Mouse (Mus musculus): ENCODE measurements around the gene Gen1.

The Gen1 gene

DNA sequence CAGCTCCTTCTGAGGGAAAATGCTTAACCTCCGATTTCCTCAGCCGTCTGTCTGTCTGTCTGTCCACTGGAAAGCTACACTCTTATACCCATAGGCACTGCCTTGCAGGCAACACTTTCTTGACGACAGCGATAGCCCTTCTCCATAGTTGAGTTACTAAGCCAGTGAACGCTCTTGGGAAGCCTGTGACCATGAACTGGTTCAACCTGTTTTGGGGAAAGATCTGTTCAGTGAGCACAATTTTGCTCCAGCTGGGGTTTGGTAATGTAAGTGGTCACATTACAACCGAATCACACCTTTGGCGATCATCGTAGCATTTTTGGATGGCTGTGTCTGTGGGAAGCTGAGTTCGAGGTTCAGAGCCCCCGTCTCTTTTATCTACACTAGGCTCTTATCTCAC lies 42.5 kb downstream of the Gen1 start:
- DNase-seq (ENCODE audit: low spot score), result no peak

DNA sequence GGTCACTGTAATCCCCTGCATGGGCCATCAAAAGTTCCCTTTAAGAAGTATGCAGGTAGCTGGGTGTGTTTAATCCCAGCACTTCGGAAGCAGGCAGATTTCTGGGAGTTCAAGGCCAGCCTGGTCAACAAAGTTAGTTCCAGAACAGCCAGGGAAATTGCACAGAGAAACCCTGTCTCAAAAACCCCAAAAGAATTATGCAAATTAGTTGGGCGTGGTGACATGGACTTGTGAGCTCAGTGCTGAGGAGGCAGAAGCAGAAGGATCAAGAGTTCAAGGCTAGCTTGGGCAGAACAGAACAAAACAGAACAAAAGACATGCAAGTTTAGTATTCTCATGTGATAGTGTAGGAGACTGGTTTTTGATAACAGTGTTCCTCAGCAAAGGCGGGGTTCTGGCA lies 43.0 kb downstream of the Gen1 start:
- DNase-seq (ENCODE audit: low spot score), result no peak

DNA sequence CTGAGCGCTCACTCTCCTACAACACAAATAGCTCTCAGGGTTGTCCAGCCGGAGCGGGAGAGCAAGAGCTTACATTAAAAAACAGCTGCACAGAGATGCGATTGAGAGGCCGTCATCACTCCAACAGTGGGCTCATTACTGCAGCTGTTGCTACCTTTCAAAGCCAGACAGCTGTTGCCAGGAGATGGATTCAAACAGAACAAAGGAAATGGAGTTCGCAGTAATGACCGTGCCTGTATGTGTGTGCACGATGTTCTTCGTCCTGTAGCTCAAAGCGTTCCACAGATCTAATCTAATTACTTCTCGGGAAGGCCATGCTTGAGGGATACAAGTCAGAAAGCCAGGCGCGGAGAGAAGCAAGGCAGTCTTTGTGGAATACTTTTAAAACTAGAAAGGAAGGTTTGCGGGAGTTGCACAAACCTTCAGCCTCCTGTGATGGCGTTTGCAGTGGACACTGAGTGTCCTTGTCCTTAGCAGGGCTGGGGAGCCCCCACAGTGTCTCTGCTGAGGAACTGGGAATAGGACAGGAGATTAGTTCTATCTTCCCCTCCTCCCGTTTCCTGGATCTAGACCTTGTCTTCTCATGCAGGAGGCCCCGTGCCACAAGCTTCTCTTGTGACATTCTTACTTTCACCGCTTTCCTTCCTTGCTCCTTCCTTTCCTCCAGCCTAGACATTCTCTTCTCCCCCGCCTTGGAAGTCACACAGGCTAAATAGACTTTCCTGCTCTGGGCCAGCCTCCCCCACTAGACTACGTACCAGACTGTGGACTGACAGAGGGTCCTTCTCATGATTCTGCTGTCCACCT lies 43.9 kb downstream of the Gen1 start:
- DNase-seq (ENCODE audit: low spot score), result no peak

DNA sequence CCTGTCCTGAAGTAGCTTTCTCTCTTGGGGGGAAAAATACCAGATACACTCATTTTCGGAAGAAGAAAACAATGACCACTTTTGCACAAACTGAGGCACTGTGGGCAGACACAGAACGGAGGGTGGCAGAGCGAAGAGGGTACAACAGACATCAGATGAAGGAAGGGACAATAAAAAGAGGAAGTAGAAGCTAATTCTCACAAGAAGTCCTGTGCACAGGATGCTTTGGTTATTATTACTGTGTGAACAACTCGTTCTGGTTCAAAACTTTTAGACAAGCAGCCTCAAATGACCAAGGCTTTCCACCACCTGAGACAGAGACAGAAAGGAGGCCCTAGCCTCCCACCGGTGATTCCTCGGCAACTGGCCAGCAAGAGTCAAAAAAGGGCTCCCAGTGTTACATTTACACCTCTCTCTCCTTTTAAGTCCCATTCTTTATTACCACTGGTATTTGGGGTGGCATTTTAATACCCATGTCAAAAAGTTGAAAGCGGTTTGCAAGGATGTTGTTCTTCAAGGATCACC lies 47.8 kb downstream of the Gen1 start:
- DNase-seq (ENCODE audit: low spot score), result no peak

DNA sequence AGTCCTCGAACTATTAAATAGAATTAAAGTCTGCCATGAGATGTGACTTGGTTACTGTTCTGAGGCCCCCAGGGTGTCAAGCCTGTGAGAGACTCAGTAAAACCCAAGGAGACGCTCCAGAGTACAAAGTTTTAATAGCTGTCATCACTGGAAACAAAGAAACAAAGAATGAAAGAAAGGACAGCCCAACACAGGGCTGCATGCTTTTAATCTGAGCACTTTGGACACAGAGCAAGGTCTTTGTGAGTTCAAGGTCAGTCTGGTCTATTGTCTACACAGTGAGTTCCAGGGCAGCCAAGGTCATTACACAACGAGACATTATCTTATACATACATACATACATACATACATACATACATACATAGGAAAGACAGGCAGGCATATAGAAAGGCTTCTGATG lies 49.1 kb downstream of the Gen1 start:
- no peak for DNase-seq (ENCODE audit: low spot score)

DNA sequence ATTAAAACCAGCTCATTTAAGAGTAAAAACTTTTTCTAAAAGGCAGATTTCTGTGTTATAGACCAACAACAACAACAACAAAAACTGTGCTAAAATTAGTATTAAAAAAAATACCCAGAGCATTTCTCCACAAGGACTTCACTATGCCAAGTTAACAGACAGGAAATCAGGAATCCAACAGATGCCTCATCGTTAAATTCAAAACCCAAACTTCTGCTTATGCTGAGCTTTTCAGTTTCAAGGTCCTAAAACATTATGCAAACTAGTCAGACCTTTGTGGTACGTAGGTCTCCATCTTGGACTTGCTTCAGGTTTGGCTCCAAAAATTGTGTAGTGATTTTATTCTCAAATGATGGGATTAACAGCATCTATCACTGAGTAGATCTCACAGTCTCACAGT lies 50.0 kb downstream of the Gen1 start:
- no peak for DNase-seq (ENCODE audit: low spot score)

DNA sequence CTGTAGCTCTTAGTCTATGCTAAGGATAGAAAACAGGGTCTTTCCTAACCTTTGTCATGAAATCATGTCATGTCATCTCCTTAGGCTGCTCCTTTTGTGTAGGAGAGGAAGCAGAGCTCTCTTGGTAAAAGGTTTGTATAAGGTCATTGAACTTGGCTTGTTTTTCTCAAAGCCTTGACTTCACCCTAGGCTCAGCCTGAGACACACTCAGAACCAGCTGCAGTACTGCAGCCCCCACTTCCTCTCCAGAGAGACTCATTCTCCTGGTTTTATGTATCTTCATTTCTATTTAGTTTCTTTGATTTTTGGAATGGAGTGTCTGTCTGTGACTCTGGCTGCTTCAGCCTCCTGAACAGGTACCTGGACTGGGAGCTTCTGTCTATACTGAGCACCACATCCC lies 50.8 kb downstream of the Gen1 start:
- DNase-seq (ENCODE audit: low spot score), result no peak

DNA sequence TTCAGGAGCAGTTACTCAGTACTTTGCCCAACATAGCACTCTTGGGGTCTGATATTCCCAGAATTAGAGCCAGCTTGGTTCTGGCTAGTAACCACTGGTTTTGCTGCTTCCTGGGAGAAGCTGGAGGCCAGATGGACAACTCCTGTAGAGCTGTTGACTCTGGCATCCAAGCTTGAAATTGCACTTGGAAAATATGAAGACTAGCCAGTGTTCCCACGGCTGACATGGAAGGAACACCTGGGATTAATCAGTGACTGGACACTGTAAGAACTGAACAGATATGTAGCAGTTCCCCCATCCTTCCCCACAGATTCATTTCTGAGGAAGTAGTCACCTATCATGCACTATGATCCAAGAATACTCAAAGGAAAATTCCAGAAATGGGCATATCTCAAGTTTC lies 52.7 kb downstream of the Gen1 start:
- no peak for DNase-seq (ENCODE audit: low spot score)

DNA sequence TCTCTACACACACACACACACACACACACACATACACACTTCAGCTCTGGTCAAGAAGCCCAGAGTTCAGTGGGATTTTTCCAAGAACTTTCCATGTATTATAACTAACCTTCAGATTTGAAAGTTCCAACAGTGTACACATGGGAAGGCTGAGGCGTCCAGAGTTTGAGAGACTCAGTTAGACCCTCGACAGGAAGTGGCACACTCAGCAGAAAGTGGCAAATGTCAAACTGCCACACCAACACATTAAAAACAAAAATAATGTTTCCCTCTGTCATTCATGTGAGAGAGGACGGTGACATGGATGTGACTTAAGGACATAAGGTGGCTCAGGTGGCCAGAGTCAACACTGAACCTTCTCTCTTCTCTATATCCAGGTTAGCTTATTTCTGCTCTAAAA lies 55.2 kb downstream of the Gen1 start:
- DNase-seq (ENCODE audit: low spot score), result no peak

DNA sequence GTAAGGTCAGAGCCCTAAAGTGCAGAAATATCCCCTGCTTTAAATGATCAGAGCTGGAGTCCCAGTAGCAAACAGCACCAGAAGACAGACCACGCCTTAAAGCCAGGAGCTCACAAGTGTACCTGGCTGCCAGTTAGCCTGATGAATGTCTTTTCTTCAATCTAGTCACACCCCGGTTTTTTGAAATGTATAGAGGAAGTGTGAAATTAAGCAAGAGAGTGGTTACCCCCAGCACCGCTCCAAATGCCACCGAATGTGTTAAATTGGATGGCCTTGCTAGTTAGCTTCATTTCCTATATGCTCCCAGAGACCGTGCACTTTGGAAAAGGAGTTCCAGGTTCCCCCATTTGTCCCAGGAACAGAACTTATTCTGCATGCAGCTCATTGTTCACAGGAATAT lies 56.0 kb downstream of the Gen1 start:
- no peak for DNase-seq (ENCODE audit: low spot score)

DNA sequence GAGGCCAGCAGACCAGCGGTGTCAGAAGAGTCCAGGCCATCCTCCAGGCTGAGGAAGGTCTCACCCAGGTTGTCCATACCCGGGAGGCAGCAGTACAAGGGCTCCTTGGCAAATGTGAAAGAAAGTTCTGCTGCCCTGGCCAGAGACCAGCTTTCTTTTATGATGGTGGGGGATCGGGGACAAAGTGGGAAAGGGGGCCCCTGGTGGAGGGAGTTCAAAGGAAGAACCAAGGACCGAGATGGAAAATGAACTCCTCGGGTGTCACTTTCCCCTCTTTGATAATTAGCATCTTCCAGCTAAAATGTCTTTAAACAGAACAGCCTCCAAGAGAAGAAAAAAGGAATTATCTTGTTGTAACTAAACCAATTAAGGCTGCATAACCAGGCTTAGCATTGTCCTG lies 56.7 kb downstream of the Gen1 start, which contains the start of gene Msgn1:
Gene Msgn1 (minus strand): TSS at position 101 of the 400 bp plus-strand sequence.
- DNase-seq (ENCODE audit: low spot score), result no peak

DNA sequence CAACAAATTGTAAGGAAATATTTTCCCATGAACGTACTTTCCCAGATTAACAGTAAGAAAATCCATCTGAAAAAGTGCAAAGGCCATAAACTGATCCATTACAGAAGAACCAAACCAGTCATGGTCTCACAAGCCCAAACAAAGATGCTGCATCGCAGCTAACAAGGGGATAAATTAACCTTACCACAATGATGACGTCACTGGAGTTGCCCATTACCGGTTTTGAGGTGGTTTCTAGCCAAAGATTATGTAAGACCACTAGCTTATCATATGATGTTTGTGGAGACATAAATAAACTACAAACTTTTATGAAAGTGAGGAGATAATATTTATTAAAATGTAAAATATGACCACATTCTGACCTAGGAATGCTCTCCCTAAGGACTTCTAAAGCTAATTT lies 59.3 kb downstream of the Gen1 start:
- DNase-seq (ENCODE audit: low spot score), result no peak

DNA sequence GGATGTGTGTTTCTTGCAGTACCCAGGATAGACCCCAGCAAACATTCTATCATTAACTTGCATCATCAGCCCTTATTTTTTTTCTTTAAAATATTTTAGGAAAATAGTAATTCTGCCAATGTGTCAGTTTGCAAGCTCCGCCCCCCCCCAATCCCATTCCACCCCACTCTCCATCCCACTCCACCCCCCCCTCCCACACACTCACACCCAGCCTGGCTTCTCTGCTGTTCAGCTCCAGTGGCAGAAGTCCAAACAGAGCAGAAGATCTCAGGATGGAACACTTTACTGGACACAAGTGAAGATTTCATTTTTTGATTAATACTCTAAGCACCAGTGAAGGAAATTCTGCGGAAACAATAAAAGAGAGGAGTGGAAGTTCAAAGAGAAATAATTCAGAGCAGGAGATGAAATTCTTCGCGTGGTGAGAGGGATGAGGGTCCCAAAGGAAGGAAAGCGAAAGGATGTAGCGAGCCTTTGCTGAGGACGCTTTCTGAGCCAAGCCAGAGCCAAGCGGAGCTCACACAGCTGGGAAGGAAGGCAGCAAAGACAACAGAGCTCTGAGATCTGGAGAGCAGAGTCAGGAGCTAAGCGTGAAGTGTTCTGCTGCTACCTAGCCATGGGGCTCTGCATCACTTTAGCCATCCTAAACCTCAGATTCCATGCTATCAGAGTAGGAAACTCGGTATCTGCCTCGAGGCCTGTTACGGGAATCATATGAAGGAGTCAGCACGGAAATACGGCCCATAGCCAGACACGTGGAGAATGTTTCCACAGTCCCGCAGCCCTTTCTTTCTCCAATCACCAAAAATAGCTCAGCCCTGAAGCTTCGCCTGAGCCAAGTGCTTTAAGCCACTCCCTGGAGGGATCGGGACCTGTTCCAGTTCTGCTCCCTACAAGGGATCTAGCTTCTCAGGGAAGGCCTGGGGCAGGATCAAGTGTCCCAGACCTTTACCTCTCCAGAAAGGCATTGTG lies 61.6 kb downstream of the Gen1 start:
- DNase-seq (ENCODE audit: low spot score), result no peak

DNA sequence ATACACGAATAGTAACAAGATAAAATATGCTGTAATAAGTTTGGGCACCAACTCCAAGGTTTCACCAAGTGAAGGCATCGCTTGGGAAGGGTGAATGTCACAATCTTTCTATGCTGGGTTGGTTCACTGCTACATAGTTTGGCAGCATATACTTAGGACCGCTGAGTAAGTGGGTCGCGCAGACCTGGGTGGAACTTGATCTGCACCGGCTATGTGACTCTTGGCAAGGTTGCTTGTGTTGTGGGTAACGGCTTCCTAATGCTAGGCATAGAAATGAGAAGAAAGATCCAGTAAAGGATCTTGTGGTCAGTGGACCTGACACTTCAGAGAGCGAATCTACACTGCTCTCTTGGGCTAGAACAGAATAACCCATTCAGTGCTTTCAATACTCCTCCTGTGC lies 63.1 kb downstream of the Gen1 start:
- DNase-seq (ENCODE audit: low spot score), result no peak

DNA sequence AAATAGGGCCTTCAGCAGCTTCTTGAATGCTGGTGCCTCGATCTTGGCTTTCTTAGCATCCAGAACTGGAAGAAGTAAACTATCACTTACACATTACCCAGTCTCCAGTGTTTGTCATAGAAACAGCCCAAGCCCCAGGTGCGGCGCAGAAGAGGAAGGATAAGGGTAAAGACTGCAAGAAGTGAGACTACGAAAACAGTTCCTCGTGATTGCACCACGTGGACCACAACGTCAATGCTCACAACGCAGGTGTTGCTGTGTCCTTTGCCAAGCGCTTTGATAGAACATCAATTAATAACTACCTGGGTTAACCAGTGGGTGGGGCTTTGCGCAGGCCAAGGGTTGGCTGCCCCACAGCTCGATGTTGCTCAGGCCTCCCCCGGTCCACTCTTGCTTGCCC lies 64.9 kb downstream of the Gen1 start:
- DNase-seq (ENCODE audit: low spot score), result no peak

DNA sequence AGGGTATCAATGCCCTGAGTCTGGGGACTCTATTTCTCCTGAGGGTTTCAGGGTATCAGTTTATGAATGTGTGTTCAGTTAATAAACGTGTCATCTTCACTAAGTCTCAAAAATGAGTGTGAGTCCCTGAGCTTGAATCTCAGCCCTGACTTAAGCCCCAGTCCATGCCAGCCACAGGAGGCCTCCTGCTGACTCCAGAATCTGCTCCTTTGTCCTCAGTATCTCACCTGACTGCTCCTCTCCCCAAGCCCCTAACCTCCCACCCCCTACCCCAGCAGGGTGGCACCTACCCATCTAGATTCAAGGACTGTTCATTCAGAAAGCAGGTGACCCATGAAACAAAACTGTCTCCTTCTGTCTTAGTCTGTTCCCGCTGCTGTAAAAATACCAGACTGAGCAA lies 67.0 kb downstream of the Gen1 start:
- no peak for DNase-seq (ENCODE audit: low spot score)

DNA sequence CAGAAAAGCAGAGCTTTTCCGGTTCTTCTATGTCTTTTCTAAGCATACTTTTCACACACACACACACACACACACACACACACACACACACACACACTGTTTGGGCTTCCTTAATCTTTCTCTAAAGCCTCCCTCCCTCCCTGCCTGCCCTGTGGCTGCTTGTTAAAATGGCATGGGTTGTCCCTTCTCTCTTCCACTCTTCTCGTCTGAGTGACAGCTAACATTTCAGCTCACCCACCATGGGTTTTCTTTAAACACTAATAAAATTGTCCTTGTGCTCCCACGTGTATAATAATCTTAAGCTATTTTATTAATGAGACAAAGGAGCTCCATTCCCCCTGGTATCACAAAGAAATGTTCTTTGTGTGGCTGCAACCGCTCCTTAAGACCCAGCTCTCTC lies 67.6 kb downstream of the Gen1 start:
- DNase-seq (ENCODE audit: low spot score), result no peak

DNA sequence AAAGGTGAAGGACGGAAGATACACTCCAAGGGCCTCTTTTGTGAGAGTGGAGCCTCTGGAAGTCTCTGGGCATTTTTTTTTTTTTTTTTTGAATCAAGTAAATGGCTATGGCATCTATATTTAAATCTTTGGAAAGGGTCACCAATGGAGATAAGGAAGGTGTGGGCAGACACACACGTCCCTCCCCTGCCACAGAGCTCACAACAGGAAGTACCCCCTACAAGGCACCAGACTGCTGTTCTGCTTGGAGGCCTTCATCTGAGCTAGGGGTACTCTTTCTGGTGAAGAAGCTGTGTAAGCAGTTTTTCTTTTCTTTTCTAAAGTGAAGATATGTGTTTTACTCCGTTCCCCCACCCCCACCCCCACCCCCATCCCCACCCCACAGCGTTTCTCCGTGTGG lies 68.8 kb downstream of the Gen1 start:
- DNase-seq (ENCODE audit: low spot score), result no peak

DNA sequence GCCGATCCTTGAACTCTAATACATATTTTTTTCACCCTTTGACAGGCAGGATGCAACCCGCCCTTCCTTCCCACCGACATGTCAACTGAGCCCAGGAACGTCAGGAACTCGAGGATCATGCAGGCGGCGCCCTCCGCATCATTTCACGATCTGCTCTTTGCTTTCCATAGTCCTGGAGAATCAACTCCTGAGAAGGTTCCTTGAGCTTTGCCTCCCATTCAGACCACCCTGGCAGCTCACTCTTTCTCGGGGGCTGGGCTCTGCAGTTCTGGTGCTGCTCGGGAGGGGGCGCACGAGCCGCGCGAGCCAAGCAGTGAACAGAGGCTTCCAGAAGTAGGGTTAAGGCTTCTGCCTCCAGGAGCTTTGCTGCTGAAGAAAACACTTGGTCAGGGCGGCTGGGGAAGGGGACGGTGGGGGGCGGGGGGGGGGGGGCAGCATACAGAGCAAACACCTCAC lies 69.4 kb downstream of the Gen1 start:
- DNase-seq (ENCODE audit: low spot score), result no peak

DNA sequence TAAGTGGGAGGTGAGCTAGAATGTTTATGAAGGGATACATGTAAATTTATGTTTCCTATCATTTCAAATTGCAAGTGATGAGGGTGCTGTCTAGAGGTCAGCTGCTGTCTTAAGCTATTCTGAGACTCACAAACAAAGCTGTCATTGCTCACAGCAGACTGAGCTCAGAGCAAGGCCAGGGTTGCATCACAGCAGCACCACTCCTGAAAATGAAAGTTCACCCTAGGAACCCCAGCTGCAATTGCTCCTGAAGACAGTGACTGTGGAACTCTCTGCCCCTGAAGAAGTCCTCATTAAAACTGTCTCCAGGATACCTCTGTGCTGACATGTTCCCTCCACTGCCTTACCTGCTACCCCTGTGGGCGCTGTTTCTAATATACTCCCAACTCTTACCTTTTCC lies 70.6 kb downstream of the Gen1 start:
- no peak for DNase-seq (ENCODE audit: low spot score)

Data from c-Kit-positive CD71-positive TER-119-positive erythroid progenitor cells, embryonic 14.5 days (primary cell).